Mouse (Mus musculus): ENCODE measurements around the gene Ribc2.

The Ribc2 gene

GRCm38 (mm10) chr15:85131275-85132192 is at the start of gene Ribc2, which contains the start of gene Smc1b:
Gene Ribc2, plus strand, starts transcription at chr15:85132078.
Gene Smc1b, minus strand, starts transcription at chr15:85131964.
- DNase-seq: peak; percentile 18

- DNase-seq: no peak
Observed at GRCm38 (mm10) chr15:85085641-85086040, 46.2 kb upstream of the Ribc2 start.

GRCm38 (mm10) chr15:85132193-85132520 is 279 bp downstream of the Ribc2 start:
- DNase-seq: no peak

- DNase-seq: no peak
Observed at GRCm38 (mm10) chr15:85135143-85135542, 3.3 kb downstream of the Ribc2 start.

- no peak for DNase-seq
Observed at GRCm38 (mm10) chr15:85141290-85141689, 9.4 kb downstream of the Ribc2 start.

GRCm38 (mm10) chr15:85142441-85142840 is 10.6 kb downstream of the Ribc2 start:
- no peak for DNase-seq

- no peak for DNase-seq
Observed at GRCm38 (mm10) chr15:85143161-85143560, 11.3 kb downstream of the Ribc2 start.

- DNase-seq: peak; percentile 12
Observed at GRCm38 (mm10) chr15:85143747-85144146, 11.9 kb downstream of the Ribc2 start.

- DNase-seq: no peak
Observed at GRCm38 (mm10) chr15:85144249-85144648, 12.4 kb downstream of the Ribc2 start.

- DNase-seq: peak; percentile 77
Observed at GRCm38 (mm10) chr15:85151433-85151918, 19.6 kb downstream of the Ribc2 start.

GRCm38 (mm10) chr15:85152577-85152976 is 20.7 kb downstream of the Ribc2 start:
- DNase-seq: no peak

- no peak for DNase-seq
Observed at GRCm38 (mm10) chr15:85154091-85154490, 22.2 kb downstream of the Ribc2 start.

- no peak for DNase-seq
Observed at GRCm38 (mm10) chr15:85156198-85156597, 24.3 kb downstream of the Ribc2 start.

GRCm38 (mm10) chr15:85161416-85161815 is 29.5 kb downstream of the Ribc2 start:
- no peak for DNase-seq

GRCm38 (mm10) chr15:85162693-85163663 is 31.1 kb downstream of the Ribc2 start:
- DNase-seq: no peak

- DNase-seq: no peak
Observed at GRCm38 (mm10) chr15:85166433-85166933, 34.6 kb downstream of the Ribc2 start.

- no peak for DNase-seq
Observed at GRCm38 (mm10) chr15:85167086-85167679, 35.3 kb downstream of the Ribc2 start.

GRCm38 (mm10) chr15:85172054-85172453 is 40.2 kb downstream of the Ribc2 start:
- no peak for DNase-seq

GRCm38 (mm10) chr15:85173425-85173824 is 41.5 kb downstream of the Ribc2 start:
- no peak for DNase-seq

- no peak for DNase-seq
Observed at GRCm38 (mm10) chr15:85174060-85174459, 42.2 kb downstream of the Ribc2 start.

- DNase-seq: peak; percentile 39
Observed at GRCm38 (mm10) chr15:85177576-85177975, 45.7 kb downstream of the Ribc2 start.

- DNase-seq: no peak
Observed at GRCm38 (mm10) chr15:85178172-85178571, 46.3 kb downstream of the Ribc2 start.
